Mouse (Mus musculus) liver (tissue): ENCODE results near the gene Cpn2.

ENCODE experiments used
- DNase-seq: peaks from one replicate; pipeline ENCODE4 v3.0.0-alpha.2; 2020; ENCODE audit warnings: mixed read lengths

Gene Cpn2

GRCm38 (mm10) chr16:30275558-30276340, 8.4 kb upstream of the Cpn2 start:
- DNase-seq = no peak

GRCm38 (mm10) chr16:30273065-30273464, 5.8 kb upstream of the Cpn2 start:
- DNase-seq = no peak

- no peak for DNase-seq
Observed at GRCm38 (mm10) chr16:30271941-30272595, 4.8 kb upstream of the Cpn2 start.

- DNase-seq = no peak
Observed at GRCm38 (mm10) chr16:30271223-30271761, 4.0 kb upstream of the Cpn2 start.

- no peak for DNase-seq
Observed at GRCm38 (mm10) chr16:30266561-30266960, 738 bp downstream of the Cpn2 start.

GRCm38 (mm10) chr16:30265611-30266010, 1.7 kb downstream of the Cpn2 start:
- DNase-seq = no peak

- DNase-seq = no peak
Observed at GRCm38 (mm10) chr16:30263156-30263555, 4.1 kb downstream of the Cpn2 start.

GRCm38 (mm10) chr16:30262664-30263063, 4.6 kb downstream of the Cpn2 start:
- DNase-seq = peak; percentile 82

- no peak for DNase-seq
Observed at GRCm38 (mm10) chr16:30262157-30262556, 5.1 kb downstream of the Cpn2 start.

- no peak for DNase-seq
Observed at GRCm38 (mm10) chr16:30261341-30261740, 6.0 kb downstream of the Cpn2 start.

- DNase-seq = no peak
Observed at GRCm38 (mm10) chr16:30260012-30260635, 7.2 kb downstream of the Cpn2 start.

GRCm38 (mm10) chr16:30259444-30259843, 7.9 kb downstream of the Cpn2 start:
- DNase-seq = no peak

- DNase-seq = no peak
Observed at GRCm38 (mm10) chr16:30258441-30258840, 8.9 kb downstream of the Cpn2 start.

GRCm38 (mm10) chr16:30257718-30258117, 9.6 kb downstream of the Cpn2 start:
- DNase-seq = no peak

- DNase-seq = no peak
Observed at GRCm38 (mm10) chr16:30255061-30255460, 12.2 kb downstream of the Cpn2 start.

GRCm38 (mm10) chr16:30253900-30254299, 13.4 kb downstream of the Cpn2 start:
- no peak for DNase-seq

- no peak for DNase-seq
Observed at GRCm38 (mm10) chr16:30253374-30253773, 13.9 kb downstream of the Cpn2 start.

- DNase-seq = peak; percentile 78
Observed at GRCm38 (mm10) chr16:30252003-30252418, 15.3 kb downstream of the Cpn2 start.

- no peak for DNase-seq
Observed at GRCm38 (mm10) chr16:30244037-30244700, 23.1 kb downstream of the Cpn2 start.

- DNase-seq = no peak
Observed at GRCm38 (mm10) chr16:30241623-30242022, 25.7 kb downstream of the Cpn2 start.

GRCm38 (mm10) chr16:30238791-30239190, 28.5 kb downstream of the Cpn2 start:
- no peak for DNase-seq

GRCm38 (mm10) chr16:30236091-30236699, 31.1 kb downstream of the Cpn2 start:
- peak; percentile 79 for DNase-seq

GRCm38 (mm10) chr16:30235577-30235976, 31.7 kb downstream of the Cpn2 start:
- no peak for DNase-seq
